Mouse (Mus musculus) brain, embryonic 14.5 days (tissue): Measurements from ENCODE around the gene 1700023F06Rik. TPM values are rescaled to one million over a fixed set of nuclear protein-coding genes. Genes with fewer than 3 reads are reported as not detected.

Source experiments
- DNase-seq: peaks from one replicate; pipeline ENCODE4 v3.0.0-alpha.2; 2011; ENCODE audit warnings: low read depth
- CTCF ChIP-seq: fragments of 200-500 bp; IDR thresholded peaks from 2 replicates; pipeline ENCODE4 v1.5.1; 2012; ENCODE audit warnings: inconsistent platforms, mild to moderate bottlenecking, moderate library complexity, borderline replicate concordance; ENCODE audit not compliant: insufficient read depth, insufficient read length; ENCODE audit errors: extremely low read depth
- POLR2A ChIP-seq: fragments of 200-500 bp; IDR thresholded peaks from 2 replicates; pipeline ENCODE4 v1.6.1; 2012; ENCODE audit warnings: mild to moderate bottlenecking, inconsistent platforms, borderline replicate concordance; ENCODE audit not compliant: poor library complexity, insufficient read depth, insufficient read length, severe bottlenecking; ENCODE audit errors: extremely low read depth
- polyA plus RNA-seq: library from polyadenylated mRNA; depleted of rRNA; stranded (reverse); fragments of >200 nt; gene quantifications from 2 replicates; pipeline ENCODE4 v1.2.3, GENCODE M21; 2012

1700023F06Rik gene
- polyA plus RNA-seq, 1 experiment: 1.7 TPM

DNA sequence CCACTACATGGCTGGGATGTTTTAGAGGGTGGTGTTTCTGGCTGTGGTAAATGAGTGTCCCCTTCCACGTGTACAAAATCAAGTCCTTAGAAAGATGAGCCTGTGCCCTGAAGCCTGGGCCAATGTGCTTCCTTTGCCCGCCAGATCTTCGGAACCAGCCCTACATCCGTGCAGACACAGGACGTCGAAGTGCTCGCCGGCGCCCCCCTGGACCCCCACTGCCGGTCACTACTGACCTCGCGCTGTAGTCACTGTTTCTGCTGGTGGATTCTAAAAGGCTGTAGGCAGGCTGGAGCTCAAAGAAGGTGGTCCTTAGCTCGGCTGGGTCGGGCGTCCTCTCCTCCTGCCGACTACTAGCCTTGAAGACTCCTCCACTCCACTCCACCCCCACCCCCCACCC lies 10.0 kb downstream of the 1700023F06Rik start:
- DNase-seq: no peak
- TF ChIP-seq CTCF (no peak), POLR2A (no peak)

DNA sequence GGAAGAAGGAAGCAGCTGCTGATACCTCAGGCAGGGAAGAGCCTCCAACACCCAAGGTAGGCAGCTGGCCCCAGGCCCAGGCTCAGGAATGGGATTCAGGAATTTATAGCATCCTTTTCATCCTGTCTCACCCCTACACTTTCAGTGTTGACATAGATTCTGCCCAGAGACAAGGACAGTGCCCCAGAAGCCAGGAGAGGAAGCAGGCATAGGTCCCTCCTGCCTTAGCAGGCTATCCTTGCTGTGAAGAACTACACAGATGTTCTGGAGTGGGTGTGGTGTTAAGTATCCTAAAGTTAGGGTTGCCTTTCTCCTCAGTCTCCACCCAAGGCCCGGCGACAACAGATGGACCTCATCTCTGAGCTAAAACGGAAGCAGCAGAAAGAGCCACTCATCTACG lies 11.0 kb downstream of the 1700023F06Rik start:
- TF ChIP-seq POLR2A (no peak), CTCF (no peak)
- no peak for DNase-seq

DNA sequence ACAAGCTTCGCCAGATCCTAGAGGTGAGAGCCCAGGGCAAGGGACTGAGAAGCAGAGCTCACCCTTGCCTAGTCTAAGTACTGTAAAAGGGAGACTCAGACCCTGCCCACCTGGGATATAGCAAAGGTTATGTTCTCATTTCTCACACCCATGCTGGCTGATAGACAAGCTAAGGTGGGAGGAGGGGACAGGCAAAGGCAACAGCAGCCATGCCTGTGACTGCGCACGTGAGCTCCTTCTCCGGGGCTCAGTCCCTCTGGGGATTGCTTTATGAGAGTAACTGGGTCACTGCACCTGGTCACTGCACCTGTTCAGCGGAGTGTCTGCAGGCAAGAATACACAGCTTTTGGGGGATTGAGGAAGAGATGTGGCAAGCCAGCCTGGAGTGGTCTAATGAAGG lies 12.7 kb downstream of the 1700023F06Rik start:
- DNase-seq: no peak
- TF ChIP-seq POLR2A (no peak), CTCF (no peak)

DNA sequence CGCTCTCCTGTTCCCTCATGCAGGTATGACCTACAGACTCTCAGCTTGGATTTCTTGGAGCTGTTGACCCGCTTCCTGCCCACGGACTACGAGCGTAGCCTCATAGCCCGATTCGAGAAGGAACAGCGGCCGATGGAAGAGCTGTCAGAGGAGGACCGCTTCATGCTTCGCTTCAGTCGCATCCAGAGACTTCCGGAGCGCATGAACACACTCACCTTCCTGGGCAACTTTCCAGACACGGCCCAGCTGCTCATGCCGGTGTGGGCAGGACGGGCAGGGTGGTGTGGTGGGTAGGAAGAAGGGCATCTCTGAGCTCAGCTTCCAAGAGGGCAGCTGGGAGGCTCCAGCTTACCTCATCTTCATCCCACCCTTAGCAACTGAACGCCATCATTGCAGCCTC lies 13.1 kb downstream of the 1700023F06Rik start:
- no peak for DNase-seq
- TF ChIP-seq POLR2A (no peak), CTCF (no peak)

DNA sequence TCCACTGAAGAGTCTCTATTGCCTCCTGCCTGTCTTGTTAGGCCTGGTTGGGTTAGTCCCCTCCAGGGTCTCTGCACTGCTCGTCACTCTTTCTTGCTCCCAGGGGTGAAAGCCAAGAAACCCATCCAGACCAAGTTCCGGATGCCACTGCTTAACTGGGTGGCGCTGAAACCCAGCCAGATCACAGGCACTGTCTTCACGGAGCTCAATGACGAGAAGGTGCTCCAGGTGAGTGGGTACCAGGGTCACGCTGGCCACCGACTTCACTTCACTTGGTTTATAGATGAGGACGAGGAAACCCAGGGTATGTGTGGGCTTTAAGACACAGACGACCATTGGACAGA lies 14.6 kb downstream of the 1700023F06Rik start:
- TF ChIP-seq CTCF (no peak), POLR2A (no peak)
- no peak for DNase-seq

DNA sequence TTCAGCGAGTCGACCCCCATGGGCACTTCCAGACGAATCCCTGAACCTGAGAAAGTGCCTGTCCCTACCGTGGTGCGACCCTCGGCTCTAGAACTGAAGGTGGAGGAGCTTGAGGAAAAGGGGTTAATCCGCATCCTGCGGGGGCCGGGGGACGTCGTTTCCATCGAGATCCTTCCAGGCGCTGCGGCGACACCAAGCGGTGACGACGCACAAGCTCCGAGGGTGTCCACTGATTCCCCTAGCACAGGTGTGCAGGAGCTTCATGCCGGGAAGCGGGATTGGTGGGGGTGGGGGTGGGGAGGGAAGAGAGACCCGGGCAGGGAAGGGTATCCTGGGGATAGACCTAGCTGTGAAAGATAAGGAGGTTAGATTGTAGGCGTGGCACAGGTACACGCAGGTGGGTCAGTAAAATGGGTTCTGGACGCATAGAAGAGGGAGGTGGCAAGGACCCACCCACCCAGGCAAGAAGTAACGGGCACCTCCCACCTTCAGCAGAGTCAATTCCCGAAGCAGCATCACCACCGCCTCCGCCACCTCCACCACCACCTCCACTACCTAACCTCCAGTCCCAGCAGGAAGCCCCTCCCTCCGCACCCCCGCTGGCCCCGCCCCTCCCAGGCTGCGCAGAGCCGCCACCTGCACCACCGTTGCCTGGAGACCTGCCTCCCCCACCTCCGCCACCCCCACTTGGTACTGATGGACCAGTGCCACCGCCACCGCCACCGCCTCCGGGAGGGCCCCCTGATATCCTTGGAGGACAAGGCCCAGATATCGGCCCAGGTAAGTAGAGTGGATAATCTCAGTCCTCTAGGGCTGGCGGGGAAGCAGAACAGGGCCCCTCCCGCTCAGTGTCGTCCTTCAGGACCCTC lies 15.2 kb downstream of the 1700023F06Rik start:
- TF ChIP-seq POLR2A (no peak), CTCF (peak; percentile 59; the same call in 1 of the 2 replicates)

DNA sequence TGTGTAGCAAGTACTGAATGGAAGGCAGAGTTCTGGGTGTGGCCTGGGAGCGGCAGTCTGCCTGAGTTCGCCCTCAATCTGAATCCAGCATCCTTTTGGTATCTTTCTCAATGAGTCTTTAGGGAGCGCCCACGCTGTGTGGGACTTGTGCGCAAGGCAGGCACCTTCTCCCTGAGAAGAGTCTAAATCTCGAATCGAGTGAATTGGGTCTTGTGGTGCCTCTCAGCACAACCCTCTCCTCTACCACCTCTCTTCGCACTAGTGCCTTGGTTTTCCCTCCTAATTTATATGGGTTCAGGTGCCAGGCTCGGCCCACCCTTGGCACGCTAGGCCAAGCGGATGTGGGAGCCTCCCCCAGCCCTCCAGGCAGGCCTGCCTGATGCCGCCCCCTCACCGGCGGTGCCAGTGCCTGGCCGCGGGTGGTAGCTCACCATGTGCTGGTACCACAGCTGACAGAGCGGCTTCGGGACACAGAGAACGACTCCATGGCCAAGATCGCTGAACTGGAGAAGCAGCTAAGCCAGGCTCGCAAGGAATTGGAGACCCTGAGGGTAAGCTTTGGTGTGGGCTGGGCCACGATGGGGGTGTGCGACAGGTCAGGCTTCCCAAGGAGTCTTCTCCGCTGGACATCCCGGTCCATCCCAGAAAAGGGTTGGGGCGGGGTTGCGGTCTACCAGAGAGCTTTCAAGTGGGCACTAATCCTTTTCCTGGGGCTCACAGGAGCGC lies 16.0 kb downstream of the 1700023F06Rik start:
- TF ChIP-seq CTCF: no peak
- TF ChIP-seq POLR2A: no peak
- DNase-seq: peak; percentile 8

More for the DNA sequence above, 15.2 kb downstream of the 1700023F06Rik start:
- peak; percentile 76 for DNase-seq

DNA sequence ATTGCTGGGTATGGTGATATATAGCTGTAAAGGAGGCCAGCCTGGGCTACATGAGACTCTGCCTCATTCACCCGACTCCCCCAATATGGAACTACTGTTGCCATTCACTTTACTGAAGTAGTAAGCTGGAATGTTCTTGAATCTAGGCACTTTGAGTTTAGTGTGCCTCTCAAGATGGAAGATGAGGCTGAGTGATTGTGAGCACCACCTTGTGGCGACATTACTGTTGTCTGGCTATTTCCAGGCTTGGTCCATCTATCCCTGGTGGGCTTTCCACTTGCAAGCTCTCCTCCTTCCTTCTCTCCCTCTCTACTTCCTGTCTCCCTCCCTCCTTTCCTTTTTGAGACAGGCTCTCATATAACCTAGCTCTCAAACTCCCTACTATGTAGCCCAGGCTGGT lies 23.5 kb downstream of the 1700023F06Rik start:
- TF ChIP-seq CTCF (peak; percentile 69; the same call in 1 of the 2 replicates), POLR2A (no peak)
- peak; percentile 71 for DNase-seq

DNA sequence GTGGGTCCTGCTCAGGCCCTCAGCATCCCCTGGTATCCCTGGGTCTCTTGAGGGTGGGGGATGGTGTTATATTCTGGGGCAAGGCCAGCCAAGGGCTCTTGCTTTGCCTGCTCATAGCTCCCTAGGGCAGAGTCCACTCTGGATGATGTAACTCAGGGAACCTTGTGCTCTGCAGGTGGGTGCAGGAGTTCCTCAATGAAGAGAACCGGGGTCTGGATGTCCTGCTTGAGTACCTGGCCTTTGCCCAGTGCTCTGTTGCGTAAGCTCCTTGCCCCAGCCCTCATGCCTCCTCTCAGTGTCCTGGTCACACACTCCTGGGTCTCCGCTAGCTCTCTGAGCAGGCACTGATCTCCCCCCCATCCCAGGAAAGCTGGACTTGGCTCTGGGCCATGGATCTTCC lies 26.4 kb downstream of the 1700023F06Rik start:
- TF ChIP-seq CTCF (no peak), POLR2A (no peak)
- DNase-seq: no peak

DNA sequence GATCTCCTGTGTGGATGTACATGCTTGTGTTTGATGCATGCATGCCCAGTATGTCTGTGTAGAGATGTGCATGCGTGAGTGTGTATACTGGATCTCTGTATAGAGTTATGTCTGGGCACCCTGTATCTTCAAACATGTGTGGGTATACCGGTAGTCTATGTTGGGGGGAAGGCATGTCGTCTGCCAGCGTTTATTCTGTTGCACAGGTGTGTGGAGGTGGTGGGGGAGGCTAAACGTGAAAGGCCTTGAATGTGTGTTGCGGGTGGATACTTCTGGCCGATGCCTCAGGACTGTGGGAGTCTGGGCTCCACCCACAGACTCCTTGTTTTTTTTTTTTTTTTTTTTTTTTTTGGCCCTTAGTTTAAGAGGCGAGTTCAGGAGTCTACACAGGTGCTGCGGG lies 27.0 kb downstream of the 1700023F06Rik start:
- no peak for DNase-seq
- TF ChIP-seq POLR2A (no peak), CTCF (no peak)

DNA sequence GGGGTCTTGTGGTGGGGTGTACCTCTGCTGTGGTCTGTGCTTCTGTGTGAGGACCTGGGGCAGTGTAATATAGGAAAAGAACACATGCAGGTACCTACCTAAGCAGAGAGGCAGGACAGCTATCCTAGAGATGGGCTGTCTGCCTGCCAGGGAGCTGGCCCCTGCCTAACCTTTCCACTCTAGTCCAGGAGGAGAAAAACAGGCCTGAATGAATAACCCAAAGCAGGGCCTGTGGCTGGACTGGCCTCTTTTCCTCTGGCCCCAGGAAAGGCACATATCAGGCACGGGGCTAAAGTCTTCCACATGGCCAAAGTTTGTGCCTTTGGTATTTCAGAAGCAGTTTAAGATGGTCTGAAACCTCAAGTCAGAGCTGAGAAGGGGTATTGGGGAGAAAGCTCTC lies 27.9 kb downstream of the 1700023F06Rik start:
- no peak for DNase-seq
- TF ChIP-seq POLR2A: no peak
